Mouse (Mus musculus): ENCODE measurements around the gene Theg.

Theg gene

DNA sequence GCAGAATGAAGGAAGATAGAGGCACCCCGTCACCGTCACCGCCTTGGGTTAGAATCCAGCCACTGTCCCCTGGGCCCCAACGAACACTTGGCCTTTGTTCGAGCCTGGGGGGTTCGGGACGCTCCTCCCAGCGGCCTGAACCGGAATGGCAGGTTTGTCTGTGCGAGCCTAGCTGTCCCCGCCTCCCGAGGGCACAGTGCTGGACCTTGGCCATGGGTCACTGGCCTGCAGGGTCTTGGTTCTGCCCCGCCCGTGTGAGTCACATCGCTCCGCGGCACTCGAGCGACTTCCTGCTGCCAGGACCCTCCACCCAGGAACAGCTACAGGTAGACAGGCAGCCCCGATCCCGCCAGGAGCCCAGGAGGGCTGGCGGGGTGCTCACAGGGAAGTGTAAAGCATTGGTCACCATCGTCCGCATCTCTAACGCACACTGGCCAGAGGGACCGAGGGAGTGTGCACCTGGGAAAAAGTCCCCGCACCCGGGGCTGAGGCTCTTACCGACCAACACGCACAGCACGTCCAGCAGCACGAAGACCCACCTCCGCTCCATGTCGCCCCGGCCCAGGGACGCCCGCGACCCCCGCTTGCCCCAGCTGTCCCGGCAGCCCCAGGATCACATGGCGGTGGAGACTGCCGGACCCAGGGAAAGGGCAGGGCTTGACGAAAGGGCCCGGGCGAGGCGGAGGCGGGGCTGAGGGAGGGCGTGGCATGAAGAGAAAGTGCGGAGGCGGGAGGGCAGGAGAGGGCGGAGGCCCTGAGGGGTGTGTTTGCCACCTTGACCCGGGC is 53.8 kb downstream of the Theg start, which contains the start of gene Plpp2:
Gene Plpp2 (minus strand): TSS at position 671 of the 786 bp plus-strand sequence.
- DNase-seq: peak; percentile 89

DNA sequence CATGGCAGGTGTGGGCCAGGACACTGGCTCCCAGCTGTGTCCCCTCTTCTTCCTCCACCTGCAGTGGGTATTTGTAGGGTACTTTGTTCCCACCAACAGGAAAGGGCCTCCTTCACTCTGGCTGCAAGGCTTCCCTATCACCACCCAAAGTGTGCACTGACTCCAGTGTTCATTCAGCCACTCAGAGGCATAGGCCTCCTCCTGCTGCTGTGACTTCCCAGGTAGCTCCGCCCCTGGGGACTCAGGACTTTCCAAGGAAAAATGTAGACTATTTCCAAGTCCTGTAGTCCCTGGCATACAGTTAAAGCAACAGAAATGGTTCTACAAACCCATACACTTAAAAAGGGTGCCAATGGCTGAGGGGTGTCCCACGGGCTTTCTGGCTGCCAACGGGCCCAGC is 54.5 kb downstream of the Theg start:
- DNase-seq: no peak

- DNase-seq: no peak
Measured at GRCm38 (mm10) chr10:79531593-79531992, 55.5 kb downstream of the Theg start.

DNA sequence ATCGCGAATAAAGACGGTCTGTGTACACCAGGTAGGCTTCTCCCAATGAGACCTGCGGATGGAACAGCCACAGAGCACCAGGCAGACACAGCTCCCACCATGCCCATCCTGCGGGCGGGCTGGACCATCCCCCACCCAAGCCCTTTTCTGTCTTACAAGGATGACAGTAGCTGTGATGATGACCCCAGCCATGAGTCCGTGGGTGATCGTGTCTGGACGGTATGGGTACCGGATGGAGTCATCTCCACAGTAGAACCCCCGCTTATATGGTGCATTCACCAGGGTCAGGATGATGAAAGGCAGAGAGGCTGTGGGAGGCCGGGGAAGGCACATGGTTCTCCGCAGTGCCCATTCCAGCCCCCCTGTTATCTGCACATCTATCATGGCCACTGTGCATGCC is 56.4 kb downstream of the Theg start:
- no peak for DNase-seq

- DNase-seq: no peak
Measured at GRCm38 (mm10) chr10:79530241-79530640, 56.9 kb downstream of the Theg start.

DNA sequence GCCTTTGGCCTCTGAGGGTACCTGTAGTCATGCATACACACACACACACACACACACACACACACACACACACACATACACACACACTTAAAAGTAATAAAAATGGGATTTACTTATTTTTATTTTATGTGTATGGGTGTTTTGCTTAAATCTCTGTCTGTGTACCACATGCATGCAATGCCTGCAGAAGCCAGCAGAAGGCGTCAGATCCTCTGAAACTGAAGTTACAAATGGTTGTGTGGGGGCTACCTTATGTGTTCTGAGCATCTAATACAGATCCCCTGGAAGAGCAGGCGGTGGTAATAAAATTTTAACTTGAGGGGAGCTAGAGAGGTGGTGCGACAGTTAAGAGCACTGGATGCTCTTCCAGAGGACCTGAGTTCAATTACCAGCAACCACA is 59.0 kb downstream of the Theg start:
- DNase-seq: no peak

DNA sequence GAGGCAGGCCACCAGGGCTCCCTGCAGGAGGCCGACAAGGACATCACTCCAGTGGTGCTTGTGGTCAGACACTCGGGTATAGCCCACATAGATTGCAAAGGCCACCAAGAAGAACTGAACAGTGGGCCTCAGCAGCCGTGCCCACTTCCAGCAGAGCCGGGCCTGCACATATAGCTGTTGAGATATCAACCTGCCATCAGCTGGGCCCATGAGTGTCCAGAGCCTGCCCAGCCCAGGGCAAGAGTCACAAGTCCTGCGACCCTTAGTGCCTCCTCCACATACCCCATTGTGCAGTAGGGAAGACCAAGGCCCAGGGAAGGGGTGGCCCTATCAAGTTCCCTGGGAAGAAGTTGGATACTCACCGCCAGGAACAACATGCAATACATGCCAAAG is 59.7 kb downstream of the Theg start:
- no peak for DNase-seq

DNA sequence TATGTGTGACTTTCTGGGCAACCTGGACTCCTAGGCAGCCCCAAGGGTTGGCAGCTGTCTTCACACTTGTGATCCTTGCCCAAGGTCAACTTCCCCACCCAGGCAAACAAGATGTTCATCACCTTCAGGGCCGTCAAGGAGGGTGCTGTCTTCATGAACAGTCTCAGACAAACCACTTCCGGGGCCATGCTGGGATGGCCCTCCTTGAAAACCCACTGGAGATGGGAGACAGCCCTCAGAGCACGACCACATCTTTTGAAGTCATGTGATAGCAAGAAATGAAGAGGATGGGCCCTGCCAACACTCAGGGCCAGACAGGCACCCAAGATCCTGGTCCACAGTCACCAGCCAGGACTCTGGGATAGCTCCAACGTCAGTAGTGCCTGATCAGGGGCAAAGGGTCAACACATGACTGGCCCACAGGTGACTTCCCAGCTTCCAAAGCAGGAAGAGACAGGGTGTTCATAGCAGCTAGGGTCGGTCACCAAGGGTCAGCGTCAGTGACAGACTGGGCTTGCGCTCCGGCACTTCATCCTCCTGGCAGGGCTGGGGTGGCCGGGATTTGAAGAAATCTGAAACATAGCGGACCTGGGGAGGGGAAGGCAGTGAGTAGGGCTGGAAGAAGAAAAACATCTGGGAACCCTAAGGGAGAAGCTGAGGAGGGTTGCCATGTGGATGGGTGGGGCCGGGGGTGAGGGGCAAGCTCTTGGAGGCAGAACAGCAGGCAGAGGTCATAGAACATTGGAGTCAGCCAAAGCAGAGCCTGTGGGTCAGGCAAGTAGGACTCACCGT is 60.3 kb downstream of the Theg start:
- no peak for DNase-seq

Data from kidney, postnatal 10 days (tissue).